Mouse (Mus musculus): ENCODE data around the gene Ptgs2.

Gene Ptgs2

DNA sequence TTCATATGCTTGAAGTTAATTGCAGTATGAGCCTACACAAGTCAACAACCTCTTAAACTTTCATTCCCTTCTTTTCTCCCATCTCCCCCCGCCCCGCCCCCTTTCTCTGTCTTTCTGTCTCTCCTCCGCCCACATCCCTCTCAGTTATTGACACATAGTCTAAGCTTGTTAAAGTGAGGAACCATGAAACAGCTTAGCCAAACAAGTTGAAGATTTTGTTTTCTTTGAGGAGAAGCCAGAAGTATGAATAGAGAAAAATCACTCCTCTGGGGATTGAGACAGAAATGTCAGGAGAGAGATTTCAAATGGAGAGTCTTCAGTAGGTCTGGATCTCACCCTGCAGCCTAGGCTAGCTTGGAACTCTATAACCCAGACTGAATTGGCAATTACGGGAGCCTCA is 47.4 kb downstream of the Ptgs2 start:
- no peak for DNase-seq (ENCODE audit: low read depth, low spot score)

DNA sequence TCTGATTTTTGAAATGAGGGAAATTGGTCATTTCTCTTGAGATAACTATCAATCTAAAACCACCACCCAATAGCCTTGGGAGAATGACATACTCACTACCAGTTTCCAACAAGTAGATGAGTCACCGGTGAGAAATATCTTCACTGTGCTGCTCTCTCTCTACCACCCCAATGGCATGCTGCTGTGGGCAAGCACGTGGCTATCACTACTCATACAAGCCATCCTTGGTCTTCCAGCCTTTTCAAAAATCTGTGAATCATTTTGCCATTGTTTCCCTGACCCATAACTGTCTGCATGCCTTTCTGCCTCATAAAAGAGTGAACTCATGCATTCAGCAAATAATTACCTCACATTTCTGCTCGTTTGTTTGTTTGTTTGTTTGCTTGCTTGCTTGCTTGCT is 51.6 kb downstream of the Ptgs2 start:
- DNase-seq (ENCODE audit: low read depth, low spot score): no peak

Measured in brain, embryonic 18.5 days (tissue).